Mouse (Mus musculus) ovary, postnatal 14 days (tissue): Measurements from ENCODE around the gene Slc35c2.

ENCODE experiments used
- DNase-seq: peaks from one replicate; pipeline ENCODE4 v3.0.0; 2022; ENCODE audit warnings: low spot score

Slc35c2 gene

DNA sequence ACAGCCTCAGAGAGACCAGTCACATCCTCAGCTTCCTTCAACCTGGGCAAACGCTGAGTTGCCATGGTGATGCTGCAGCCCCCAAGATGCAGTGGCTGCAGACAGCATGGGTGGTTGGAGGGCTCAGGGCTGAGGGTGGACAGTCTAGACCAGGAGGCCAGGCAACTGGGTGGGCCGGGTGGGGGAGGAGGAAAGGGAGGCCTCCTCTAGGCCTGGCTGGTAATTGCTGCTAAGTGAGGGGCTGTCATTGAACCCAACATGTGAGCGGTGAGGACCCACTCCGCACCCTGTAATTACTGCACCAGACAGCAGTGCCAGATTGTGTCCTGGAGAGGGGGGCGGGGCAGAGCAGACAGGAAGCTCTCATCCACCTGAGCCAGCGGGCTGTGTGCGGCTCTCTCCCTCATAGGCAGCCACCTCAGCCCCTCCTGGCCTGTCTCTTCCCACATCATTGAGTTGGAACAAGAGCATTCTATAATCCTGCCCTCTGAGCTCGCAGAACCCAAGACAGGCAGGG, 12.5 kb downstream of the Slc35c2 start:
- DNase-seq = no peak

GRCm38 (mm10) chr2:165273589-165273988, 14.1 kb downstream of the Slc35c2 start:
- no peak for DNase-seq

- no peak for DNase-seq
Observed at GRCm38 (mm10) chr2:165271326-165271725, 16.3 kb downstream of the Slc35c2 start.

DNA sequence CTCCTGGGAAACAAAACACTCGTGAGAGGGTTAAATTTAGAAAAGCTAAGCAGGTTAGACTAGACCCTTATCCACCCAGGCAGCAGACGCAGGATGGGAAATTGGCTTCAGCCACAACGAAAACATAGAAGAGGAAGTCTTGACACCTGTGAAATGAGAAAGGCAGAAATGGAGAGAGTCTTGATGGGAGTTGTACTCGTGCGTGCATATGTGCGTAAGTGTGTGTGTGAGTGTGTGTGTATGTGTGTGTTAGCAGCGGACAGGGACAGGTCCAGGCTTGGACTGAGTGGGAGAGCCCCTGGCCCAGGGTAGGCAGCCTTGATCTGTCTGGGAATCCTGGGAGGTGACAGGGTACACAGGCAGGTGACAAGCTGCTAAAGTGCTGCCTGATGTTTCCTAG, 16.8 kb downstream of the Slc35c2 start:
- DNase-seq = no peak

GRCm38 (mm10) chr2:165266739-165267138, 20.9 kb downstream of the Slc35c2 start:
- no peak for DNase-seq

GRCm38 (mm10) chr2:165263861-165264260, 23.8 kb downstream of the Slc35c2 start:
- DNase-seq = no peak

DNA sequence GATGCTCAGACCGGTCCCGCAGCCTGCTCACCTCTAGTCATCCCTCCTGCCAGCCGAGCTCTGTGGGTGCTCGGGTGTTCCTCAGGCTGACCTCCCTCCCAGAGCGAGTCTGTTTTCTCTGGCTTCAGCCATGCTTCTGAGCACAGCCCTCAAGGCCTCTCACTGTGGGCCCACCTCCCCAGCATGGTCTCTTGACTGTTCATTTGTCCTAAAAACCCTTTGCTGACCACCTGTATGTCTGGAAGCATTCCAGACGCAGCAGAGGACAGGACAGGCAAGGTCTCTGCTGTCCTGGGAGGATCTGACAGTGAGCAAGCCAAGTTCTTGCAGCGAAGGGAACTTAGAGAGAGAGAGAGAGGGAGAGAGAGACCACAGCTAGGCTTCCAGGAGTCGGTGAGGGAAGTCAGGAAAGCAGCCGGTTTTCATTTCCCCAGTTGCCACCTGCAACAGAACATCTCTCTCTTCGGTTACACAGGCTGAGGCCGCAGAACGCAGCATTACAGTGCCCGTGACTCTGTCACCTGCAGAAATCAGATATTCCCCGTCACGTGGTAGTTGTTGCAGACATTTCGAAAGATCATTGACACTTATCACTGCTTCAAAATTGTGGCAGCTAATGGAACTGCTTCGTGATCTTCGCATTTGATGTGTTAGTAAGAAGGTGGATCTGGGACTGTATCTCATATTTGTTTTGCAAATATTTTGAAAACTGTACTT, 25.2 kb downstream of the Slc35c2 start:
- no peak for DNase-seq

GRCm38 (mm10) chr2:165259859-165260258, 27.8 kb downstream of the Slc35c2 start:
- DNase-seq = no peak

- no peak for DNase-seq
Observed at GRCm38 (mm10) chr2:165258321-165258720, 29.3 kb downstream of the Slc35c2 start.

GRCm38 (mm10) chr2:165257151-165257834, 30.4 kb downstream of the Slc35c2 start:
- no peak for DNase-seq

GRCm38 (mm10) chr2:165256213-165256612, 31.5 kb downstream of the Slc35c2 start:
- DNase-seq = no peak

GRCm38 (mm10) chr2:165253867-165254266, 33.8 kb downstream of the Slc35c2 start:
- DNase-seq = no peak

- no peak for DNase-seq
Observed at GRCm38 (mm10) chr2:165253269-165253668, 34.4 kb downstream of the Slc35c2 start.

GRCm38 (mm10) chr2:165252801-165253200, 34.9 kb downstream of the Slc35c2 start:
- no peak for DNase-seq

- DNase-seq = no peak
Observed at GRCm38 (mm10) chr2:165252381-165252780, 35.3 kb downstream of the Slc35c2 start.

DNA sequence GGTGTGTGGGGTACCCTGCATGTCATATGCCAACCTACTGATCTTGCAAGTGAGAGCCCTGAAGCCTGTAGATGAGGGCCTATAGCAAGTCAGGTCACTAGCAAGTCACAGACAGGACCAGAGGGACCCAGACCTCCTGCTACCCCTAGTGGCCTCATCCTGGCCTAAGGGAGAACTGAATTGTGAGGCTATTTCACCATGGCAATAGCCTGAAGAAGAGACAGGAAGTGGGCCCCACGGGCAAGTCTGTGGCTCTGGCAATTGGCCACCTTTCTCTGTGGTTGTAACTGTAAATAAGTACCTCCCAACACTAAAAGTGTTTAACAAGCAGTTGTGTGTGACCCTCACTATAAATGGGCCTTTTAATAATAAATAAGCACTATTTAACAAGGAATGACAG, 36.8 kb downstream of the Slc35c2 start:
- no peak for DNase-seq

GRCm38 (mm10) chr2:165248967-165249366, 38.7 kb downstream of the Slc35c2 start:
- no peak for DNase-seq

GRCm38 (mm10) chr2:165246349-165246748, 41.3 kb downstream of the Slc35c2 start:
- DNase-seq = no peak

GRCm38 (mm10) chr2:165243122-165243720, 44.4 kb downstream of the Slc35c2 start:
- DNase-seq = no peak

- DNase-seq = no peak
Observed at GRCm38 (mm10) chr2:165242575-165242974, 45.1 kb downstream of the Slc35c2 start.

DNA sequence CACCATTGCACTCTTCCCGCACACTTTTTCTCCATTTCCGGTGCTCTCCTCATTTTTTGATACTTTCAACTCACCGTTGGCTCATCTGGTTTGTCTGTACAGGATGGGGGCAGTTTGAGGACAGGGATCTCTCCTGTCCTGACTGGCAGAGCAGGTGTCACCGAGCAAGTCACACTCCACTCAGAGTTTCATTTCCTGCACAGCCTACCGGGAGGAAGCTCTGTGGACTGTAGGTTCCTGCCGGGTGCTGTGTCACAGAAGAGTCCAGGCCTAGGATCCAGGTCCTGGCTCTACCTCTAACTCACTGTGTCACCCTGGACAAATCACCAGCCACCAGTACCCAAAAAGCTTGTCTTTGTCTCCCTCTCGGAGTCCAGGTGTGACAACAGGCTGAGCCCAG, 45.9 kb downstream of the Slc35c2 start:
- no peak for DNase-seq

DNA sequence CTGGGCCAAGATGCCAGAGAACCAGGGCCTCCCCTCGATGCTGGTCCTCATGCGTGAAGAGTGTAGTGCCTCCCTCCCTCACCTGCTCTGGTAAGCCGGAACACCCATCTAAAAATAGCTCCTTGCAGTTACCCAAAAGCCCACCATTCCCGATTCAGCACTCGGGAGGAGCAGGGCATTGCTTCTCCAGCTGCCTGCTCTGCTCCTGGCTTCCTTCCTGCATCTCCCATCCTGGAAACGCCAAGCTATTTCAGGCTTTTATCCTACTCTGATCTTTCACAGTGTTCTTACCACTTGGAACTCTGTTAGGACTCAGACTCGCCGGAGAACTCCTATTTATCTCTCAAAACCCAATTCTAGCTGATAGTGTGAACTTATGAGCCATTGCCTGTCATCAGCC, 47.3 kb downstream of the Slc35c2 start:
- no peak for DNase-seq

GRCm38 (mm10) chr2:165239533-165240144, 48.0 kb downstream of the Slc35c2 start:
- DNase-seq = no peak
